Mouse (Mus musculus) lung, postnatal 0 days (tissue): ENCODE data around the gene Aldh4a1. TPM values are rescaled to one million over a fixed set of nuclear protein-coding genes. Genes with fewer than 3 reads are reported as not detected.

Source experiments
- ATAC-seq: fragments of 200-750 bp; cut with Nextera tagmentation; 2 replicates; pipeline ENCODE4 v1.8.0; 2017; ENCODE audit warnings: moderate library complexity
- DNase-seq: peaks from one replicate; pipeline ENCODE4 v3.0.0-alpha.2; 2016; ENCODE audit warnings: low spot score
- H3K27ac ChIP-seq: fragments of 300-500 bp; sonication (generic); 2 replicates; pipeline ENCODE4 v1.5.1; 2014; ENCODE audit warnings: antibody characterized with exemption, mild to moderate bottlenecking, low read length, mixed read lengths
- H3K27me3 ChIP-seq: fragments of 300-500 bp; sonication (generic); replicated peaks from 2 replicates; pipeline ENCODE4 v1.6.1; 2014; ENCODE audit warnings: low read length, mixed read lengths; ENCODE audit not compliant: insufficient read depth
- H3K36me3 ChIP-seq: fragments of 300-500 bp; sonication (generic); 2 replicates; pipeline ENCODE4 v1.6.1; 2014; ENCODE audit warnings: low read length, mixed read lengths; ENCODE audit not compliant: insufficient read depth
- H3K4me1 ChIP-seq: fragments of 300-500 bp; sonication (generic); 2 replicates; pipeline ENCODE4 v1.6.1; 2014; ENCODE audit warnings: antibody characterized with exemption, low read depth, low read length, mixed read lengths; ENCODE audit not compliant: insufficient read depth
- H3K4me2 ChIP-seq: fragments of 300-500 bp; sonication (generic); replicated peaks from 2 replicates; pipeline ENCODE4 v1.6.1; 2014; ENCODE audit warnings: low read depth, mild to moderate bottlenecking, low read length, moderate library complexity, mixed read lengths
- H3K4me3 ChIP-seq: fragments of 300-500 bp; sonication (generic); 2 replicates; pipeline ENCODE4 v1.5.1; 2014; ENCODE audit warnings: low read depth, low read length
- H3K9ac ChIP-seq: fragments of 300-500 bp; sonication (generic); replicated peaks from 2 replicates; pipeline ENCODE4 v1.6.1; 2014; ENCODE audit warnings: low read depth, mild to moderate bottlenecking
- H3K9me3 ChIP-seq: fragments of 300-500 bp; sonication (generic); 2 replicates; pipeline ENCODE4 v1.6.1; 2016; ENCODE audit warnings: low read length, mixed read lengths
- CTCF ChIP-seq: IDR thresholded peaks from 2 replicates; pipeline ENCODE4 v1.5.1; 2016; ENCODE audit warnings: antibody characterized with exemption, mild to moderate bottlenecking
- EP300 ChIP-seq: IDR thresholded peaks from 2 replicates; pipeline ENCODE4 v1.6.1; 2016; ENCODE audit warnings: antibody characterized with exemption, mild to moderate bottlenecking, control low read depth
- WGBS: fragments of 180-500 bp; shearing (Covaris S2); extraction: QIAGEN DNeasy Blood & Tissue Kit; methylation state at CpG from one replicate; pipeline ENCODE4 v1.1.7; 2014; 5-methylcytosine and 5-hydroxymethylcytosine counted together
- polyA plus RNA-seq: library from polyadenylated mRNA; unstranded; fragments of >200 nt; fragmentation: Nextera tagmentation; extraction: Ambion mirVana; gene quantifications from 2 replicates; pipeline ENCODE4 v1.2.1, GENCODE M21; 2015

Aldh4a1 gene
- polyA plus RNA-seq, 1 experiment from 2014 or later = 13.4 TPM

DNA sequence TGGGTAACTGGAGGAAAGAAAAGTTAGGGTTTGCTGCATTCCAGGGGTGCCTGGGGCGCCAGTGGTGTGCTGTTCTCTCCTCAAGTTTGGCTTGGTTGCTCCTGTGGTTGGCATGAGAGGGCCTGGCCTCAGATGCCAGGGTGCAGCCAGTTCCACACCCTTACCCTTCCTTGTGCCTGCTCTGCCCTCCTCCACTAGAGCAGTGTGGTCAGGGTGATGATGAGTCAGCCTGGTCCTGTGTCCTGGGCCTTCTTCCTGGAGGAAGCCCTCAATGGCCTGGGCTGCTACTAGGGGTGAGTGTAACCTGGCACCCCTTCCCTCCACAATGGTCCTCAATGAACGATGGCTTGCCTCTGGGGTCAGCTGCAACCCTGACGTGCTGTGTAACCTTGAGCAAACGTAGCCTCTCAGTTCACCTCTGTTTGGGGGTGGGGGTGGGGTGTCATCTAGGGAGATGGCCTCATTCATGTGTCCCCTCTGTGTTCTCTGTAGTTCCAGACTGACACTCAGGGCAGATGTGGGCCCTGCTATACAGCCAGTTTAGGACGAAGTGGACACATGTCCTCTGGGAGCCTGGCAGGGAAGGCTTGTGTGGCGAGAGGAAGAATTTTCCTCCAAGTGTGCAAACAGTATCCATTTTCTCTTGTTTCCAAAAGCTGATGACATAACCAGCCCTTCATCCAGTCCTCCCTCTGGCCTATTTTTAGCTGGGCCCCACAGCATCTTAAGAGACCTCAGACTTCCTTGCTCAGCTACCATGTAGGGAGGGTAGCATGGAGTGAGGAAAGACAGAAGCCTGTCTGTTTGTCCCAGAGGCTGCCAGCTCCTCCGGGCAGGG is 20.9 kb upstream of the Aldh4a1 start:
- H3K9me3 ChIP-seq = no peaks in the 10 kb centered on the region
- H3K27me3 ChIP-seq = no peaks in the 10 kb centered on the region
- peaks cover 34% of the 10 kb centered on the region for H3K4me1 ChIP-seq
- no peak overlapping the region for H3K4me2 ChIP-seq
- H3K27ac ChIP-seq = peak overlapping the region; percentile 83
- 35% methylated on average over 7 of the region's 7 CpGs for WGBS
- ATAC-seq (no peak), DNase-seq (peak; percentile 52)
- H3K36me3 ChIP-seq = no peaks in the 10 kb centered on the region
- H3K4me3 ChIP-seq = no peak overlapping the region
- TF ChIP-seq EP300 = no peak
- TF ChIP-seq CTCF = no peak
- H3K9ac ChIP-seq = 0 out of 2 replicates have a peak overlapping the region, but pooled peaks have one; percentile 1

- 48% methylated on average over 14 of the region's 14 CpGs for WGBS
- H3K4me3 ChIP-seq = no peak within 1 kb of the TSS
- peak within 1 kb of the TSS; percentile 83 for H3K27ac ChIP-seq
- H3K9ac ChIP-seq = 0 out of 2 replicates have a peak within 1 kb of the TSS, but pooled peaks have one; percentile 1
- no peaks in the 10 kb centered on the region for H3K36me3 ChIP-seq
- DNase-seq (peak; percentile 73), ATAC-seq (no peak)
- H3K4me1 ChIP-seq = peaks cover 27% of the 10 kb centered on the region
- TF ChIP-seq EP300 = peak; percentile 38; the same call in 1 of the 2 replicates
- peak; percentile 97 for TF ChIP-seq CTCF
- H3K4me2 ChIP-seq = no peak within 1 kb of the TSS
- H3K9me3 ChIP-seq = no peaks in the 10 kb centered on the region
- no peaks in the 10 kb centered on the region for H3K27me3 ChIP-seq
Observed at GRCm38 (mm10) chr4:139602357-139603244, 20.1 kb upstream of the Aldh4a1 start, which contains the start of gene Gm21969. TSS of gene Gm21969 (plus strand) at chr4:139603186.

- H3K9me3 ChIP-seq = no peaks in the 10 kb centered on the region
- no peak overlapping the region for H3K4me3 ChIP-seq
- no peaks in the 10 kb centered on the region for H3K27me3 ChIP-seq
- TF ChIP-seq EP300 = no peak
- 83% methylated on average over 11 of the region's 11 CpGs for WGBS
- H3K4me1 ChIP-seq = peaks cover 10% of the 10 kb centered on the region; the same call in 1 of the 2 replicates
- no peak overlapping the region for H3K4me2 ChIP-seq
- no peak overlapping the region for H3K9ac ChIP-seq
- no peak overlapping the region for H3K27ac ChIP-seq
- H3K36me3 ChIP-seq = 0 out of 2 replicates have a peak, but pooled peaks cover 5% of the 10 kb centered on the region
- DNase-seq (no peak), ATAC-seq (no peak)
Observed at GRCm38 (mm10) chr4:139605216-139605615, 17.4 kb upstream of the Aldh4a1 start.

- no peak overlapping the region for H3K4me2 ChIP-seq
- WGBS = 97% methylated on average over 5 of the region's 5 CpGs
- H3K4me3 ChIP-seq = no peak overlapping the region
- DNase-seq = no peak
- H3K27ac ChIP-seq = no peak overlapping the region
- no peak for TF ChIP-seq EP300
- no peak for TF ChIP-seq CTCF
- ATAC-seq = no peak
- no peaks in the 10 kb centered on the region for H3K9me3 ChIP-seq
- no peaks in the 10 kb centered on the region for H3K27me3 ChIP-seq
- peaks cover 9% of the 10 kb centered on the region; the same call in 1 of the 2 replicates for H3K4me1 ChIP-seq
- H3K9ac ChIP-seq = no peak overlapping the region
- 0 out of 2 replicates have a peak, but pooled peaks cover 5% of the 10 kb centered on the region for H3K36me3 ChIP-seq
Observed at GRCm38 (mm10) chr4:139606732-139607131, 15.9 kb upstream of the Aldh4a1 start.

GRCm38 (mm10) chr4:139608975-139609374 is 13.7 kb upstream of the Aldh4a1 start:
- H3K4me1 ChIP-seq = no peaks in the 10 kb centered on the region
- no peaks in the 10 kb centered on the region for H3K9me3 ChIP-seq
- peaks cover 9% of the 10 kb centered on the region; the same call in 1 of the 2 replicates for H3K36me3 ChIP-seq
- no peak overlapping the region for H3K4me2 ChIP-seq
- no peak for ATAC-seq
- 69% methylated on average over 4 of the region's 4 CpGs for WGBS
- TF ChIP-seq CTCF (no peak), EP300 (no peak)
- DNase-seq = no peak
- no peak overlapping the region for H3K27ac ChIP-seq
- H3K4me3 ChIP-seq = no peak overlapping the region
- H3K9ac ChIP-seq = no peak overlapping the region
- H3K27me3 ChIP-seq = no peaks in the 10 kb centered on the region

DNA sequence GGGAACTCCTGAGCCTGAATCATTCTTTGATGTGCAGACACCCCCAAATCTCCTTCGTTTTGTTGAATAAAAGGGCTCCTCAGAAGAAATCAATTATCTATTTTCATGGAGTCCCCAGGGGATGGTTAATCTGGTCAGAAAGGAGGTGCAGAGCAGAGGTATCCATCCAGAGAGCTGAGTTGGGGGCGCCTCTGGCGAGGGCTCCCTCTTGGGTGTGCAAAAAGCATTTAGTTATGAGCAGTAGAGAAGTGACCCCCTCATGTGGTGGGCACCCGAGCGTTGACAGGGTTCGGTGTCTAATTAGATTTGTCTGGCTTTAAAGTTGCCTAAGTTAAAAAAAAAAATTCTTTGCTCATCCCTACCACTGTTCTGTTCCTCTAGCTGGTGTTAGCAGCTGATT is 11.7 kb upstream of the Aldh4a1 start:
- H3K4me2 ChIP-seq = no peak overlapping the region
- H3K27ac ChIP-seq = peak overlapping the region; percentile 62
- peak; percentile 32 for DNase-seq
- no peaks in the 10 kb centered on the region for H3K27me3 ChIP-seq
- no peak overlapping the region for H3K4me3 ChIP-seq
- no peak for ATAC-seq
- H3K4me1 ChIP-seq = no peaks in the 10 kb centered on the region
- TF ChIP-seq CTCF = no peak
- TF ChIP-seq EP300 = no peak
- no peak overlapping the region for H3K9ac ChIP-seq
- H3K9me3 ChIP-seq = no peaks in the 10 kb centered on the region
- peaks cover 10% of the 10 kb centered on the region; the same call in 1 of the 2 replicates for H3K36me3 ChIP-seq
- 62% methylated on average over 6 of the region's 6 CpGs for WGBS
